Mouse (Mus musculus): ENCODE measurements around the gene Cdipt.

Gene Cdipt

DNA sequence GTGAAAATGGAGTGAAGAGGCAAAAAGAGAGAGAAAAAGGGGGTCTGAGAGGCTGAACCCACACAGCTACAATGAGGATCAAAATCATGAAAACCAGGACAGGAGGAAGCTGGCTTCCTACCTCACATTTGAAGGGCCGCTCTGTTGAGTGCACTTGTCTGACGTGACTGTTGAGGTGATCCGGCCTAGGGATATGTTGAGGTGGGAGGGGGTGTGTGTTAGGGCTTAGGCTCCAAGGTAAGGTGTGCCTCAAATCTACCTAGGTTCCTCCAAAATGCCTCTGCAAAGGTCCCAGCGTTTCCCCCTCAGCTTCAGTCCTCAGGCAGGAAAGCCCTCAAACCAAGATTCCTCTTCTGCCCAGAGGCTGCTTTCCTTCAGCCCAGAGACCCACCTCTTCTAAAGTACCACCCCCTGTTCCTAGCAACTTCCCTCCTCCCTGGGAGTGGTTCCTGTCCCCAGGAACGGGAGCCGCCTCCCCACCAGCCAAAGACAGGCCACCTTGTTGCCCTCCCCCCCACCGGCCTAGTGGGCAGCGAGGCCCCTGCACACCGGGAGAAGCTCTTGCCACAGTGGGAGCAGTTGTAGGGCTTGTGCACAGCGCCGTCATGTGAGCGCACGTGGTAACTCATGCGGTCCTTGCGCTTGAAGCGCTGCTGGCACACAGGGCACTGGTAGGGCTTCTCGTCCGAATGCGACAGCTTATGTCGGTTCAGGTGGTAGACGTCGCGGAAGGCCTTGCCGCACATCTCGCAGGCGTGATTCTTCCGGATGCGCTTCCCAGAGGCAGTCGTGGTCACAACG, 49.2 kb downstream of the Cdipt start:
- peak; percentile 85 for DNase-seq (ENCODE audit: low read depth, low spot score)

DNA sequence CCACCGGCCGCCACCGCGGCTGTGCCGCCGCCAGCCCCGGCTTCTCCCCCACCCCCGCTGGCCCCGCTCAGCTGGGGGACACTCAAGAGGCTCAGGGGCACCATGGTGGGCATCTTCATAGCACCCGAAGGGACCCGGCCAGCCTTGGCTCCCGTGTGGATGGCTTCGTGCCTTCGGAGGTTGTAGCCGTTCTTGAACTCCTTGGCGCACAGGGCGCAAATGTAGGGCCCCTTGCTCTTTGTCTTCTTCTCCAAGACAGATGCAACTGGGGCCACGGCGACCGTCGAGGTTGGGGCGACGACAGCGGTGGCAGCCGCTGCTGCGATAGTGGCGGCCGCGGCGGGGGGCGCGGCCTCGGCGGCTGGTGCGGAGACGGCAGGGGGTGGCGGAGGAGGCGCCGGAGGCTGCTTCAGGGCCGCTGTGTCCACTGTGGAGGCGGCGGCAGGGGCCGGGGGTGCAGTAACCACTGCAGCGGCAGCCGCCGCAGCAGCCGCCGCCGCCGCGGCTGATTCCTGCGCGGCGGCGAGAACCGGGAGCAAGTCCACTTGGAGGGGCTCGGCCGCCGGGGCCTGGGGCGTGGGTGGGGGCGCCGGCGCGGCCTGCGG, 49.9 kb downstream of the Cdipt start:
- DNase-seq (ENCODE audit: low read depth, low spot score), result peak; percentile 61

DNA sequence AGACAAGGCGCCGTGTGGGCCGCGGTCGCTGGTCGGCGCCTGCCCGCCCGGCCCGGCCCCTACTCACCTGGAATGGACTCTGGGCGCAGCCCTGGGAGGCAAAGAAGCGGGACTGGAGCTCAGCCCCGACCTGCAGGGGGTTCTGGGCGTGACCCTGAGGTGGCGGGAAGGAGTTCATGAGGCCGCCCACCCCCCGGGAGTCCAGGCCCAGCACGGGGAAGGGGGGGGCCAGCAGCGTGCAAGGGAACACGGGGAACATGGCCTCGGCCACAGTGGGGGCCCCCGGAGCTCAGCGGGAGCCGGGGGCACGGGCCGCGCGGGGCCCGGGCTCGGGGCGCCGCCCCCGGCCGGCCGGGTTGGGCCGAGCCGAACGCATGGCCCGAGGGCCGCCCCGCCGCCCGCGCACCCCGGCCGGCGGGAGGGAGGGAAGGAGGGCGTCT, 50.5 kb downstream of the Cdipt start:
- DNase-seq (ENCODE audit: low read depth, low spot score), result peak; percentile 80

DNA sequence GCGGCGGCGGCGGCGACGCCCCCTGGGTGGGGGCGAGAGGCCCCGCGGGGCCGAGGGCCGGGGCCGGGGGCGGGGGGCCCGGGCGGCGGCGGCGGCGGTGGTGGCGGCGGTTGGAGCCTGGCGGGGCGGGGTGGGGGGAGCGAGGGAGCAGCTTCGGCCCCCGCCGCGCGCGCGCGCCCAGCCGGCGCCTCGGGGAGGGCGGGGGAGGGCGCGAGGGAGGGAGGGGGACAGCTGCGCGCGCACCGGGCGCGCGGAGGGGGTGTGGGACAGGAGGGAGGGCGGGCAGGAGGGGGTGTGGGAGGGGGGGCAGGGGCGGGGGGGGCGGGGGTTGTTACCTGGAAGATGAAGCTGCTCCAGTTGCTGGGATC, 50.9 kb downstream of the Cdipt start:
- no peak for DNase-seq (ENCODE audit: low read depth, low spot score)

GRCm38 (mm10) chr7:127026984-127027726, 51.4 kb downstream of the Cdipt start, which contains the start of gene Maz:
Gene Maz, minus strand, starts transcription at chr7:127027037.
- DNase-seq (ENCODE audit: low read depth, low spot score), result peak; percentile 100

- DNase-seq (ENCODE audit: low read depth, low spot score), result no peak
These were observed 52.2 kb downstream of the Cdipt start for GRCm38 (mm10) chr7:127027885-127028284.
